Mouse (Mus musculus): ENCODE results near the gene Onecut3. TPM values are rescaled to one million over a fixed set of nuclear protein-coding genes. Genes with fewer than 3 reads are reported as not detected.
A peak's percentile ranks its signal among the peaks of the same experiment; 100 is the strongest.

Onecut3 gene
- polyA plus RNA-seq, 1 experiment from 2014 or later: 0.08 TPM

DNA sequence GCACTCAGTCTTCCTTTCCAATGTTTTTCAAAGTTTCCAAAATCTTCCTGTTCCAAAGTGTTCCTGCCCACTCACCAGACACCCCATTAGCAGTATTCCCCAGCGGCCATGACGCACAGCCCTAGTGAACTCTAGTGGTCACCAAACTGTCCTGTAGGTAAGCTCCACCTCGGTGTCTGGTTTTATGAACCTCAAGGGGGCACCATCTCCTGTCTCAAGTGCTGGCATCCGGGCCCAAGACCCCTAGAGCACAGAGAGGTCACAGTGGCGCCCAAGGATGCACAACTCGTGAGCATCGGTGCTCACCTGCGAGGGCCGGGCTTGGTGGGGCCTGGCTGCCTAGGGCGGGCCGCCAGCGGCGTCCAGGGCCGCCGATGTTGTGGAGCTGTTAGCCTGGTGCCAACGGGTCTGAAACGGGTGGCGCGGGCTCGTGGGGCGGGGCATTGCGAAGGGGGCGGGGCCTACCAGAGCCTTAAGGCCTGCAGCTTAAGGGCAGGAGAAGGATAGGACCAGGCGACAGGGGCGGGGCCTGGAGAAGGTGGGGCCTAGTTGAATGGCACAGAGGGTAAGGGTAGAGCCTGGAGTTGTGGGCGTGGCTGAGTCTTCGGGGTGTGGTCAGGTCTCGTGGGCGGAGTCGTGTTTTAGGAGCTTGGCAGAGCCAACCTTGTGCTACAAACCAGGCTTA is 44.2 kb downstream of the Onecut3 start, which contains the start of gene Atp8b3:
Gene Atp8b3, minus strand, starts transcription at position 415 of the 685 bp plus-strand sequence.
- Histone ChIP-seq H3K9me3 (replicated peaks; ENCODE audit: control insufficient read depth, low read length) (no peaks in the 10 kb centered on the region), H3K4me1 (ENCODE audit: control insufficient read depth, insufficient read depth, low read length) (no peaks in the 10 kb centered on the region; the same call in 1 of the 2 replicates), H3K27ac (ENCODE audit: low read length) (no peak within 1 kb of the TSS), H3K36me3 (ENCODE audit: control insufficient read depth, insufficient read depth, low read length) (peaks cover 14% of the 10 kb centered on the region), H3K27me3 (ENCODE audit: control insufficient read depth, insufficient read depth, low read length) (peaks cover 7% of the 10 kb centered on the region; the same call in 1 of the 2 replicates), H3K4me2 (ENCODE audit: low read depth, low read length) (peak within 1 kb of the TSS; percentile 40), H3K4me3 (replicated peaks; ENCODE audit: low read length) (peak within 1 kb of the TSS; percentile 29), H3K9ac (ENCODE audit: low read length) (no peak within 1 kb of the TSS)
- 2% methylated on average over 30 of the region's 30 CpGs for WGBS
- peak; percentile 84 for ATAC-seq (ENCODE audit: insufficient read depth, low FRiP score)

GRCm38 (mm10) chr10:80539493-80539892 is 44.9 kb downstream of the Onecut3 start:
- no peak for ATAC-seq (ENCODE audit: insufficient read depth, low FRiP score)
- Histone ChIP-seq H3K27me3 (ENCODE audit: control insufficient read depth, insufficient read depth, low read length) (peaks cover 7% of the 10 kb centered on the region; the same call in 1 of the 2 replicates), H3K9ac (ENCODE audit: low read length) (no peak overlapping the region), H3K4me3 (replicated peaks; ENCODE audit: low read length) (no peak overlapping the region), H3K9me3 (replicated peaks; ENCODE audit: control insufficient read depth, low read length) (no peaks in the 10 kb centered on the region), H3K4me2 (ENCODE audit: low read depth, low read length) (no peak overlapping the region; the same call in 1 of the 2 replicates), H3K36me3 (ENCODE audit: control insufficient read depth, insufficient read depth, low read length) (peaks cover 14% of the 10 kb centered on the region), H3K27ac (ENCODE audit: low read length) (no peak overlapping the region), H3K4me1 (ENCODE audit: control insufficient read depth, insufficient read depth, low read length) (no peaks in the 10 kb centered on the region; the same call in 1 of the 2 replicates)
- 30% methylated on average over 5 of the region's 5 CpGs for WGBS

DNA sequence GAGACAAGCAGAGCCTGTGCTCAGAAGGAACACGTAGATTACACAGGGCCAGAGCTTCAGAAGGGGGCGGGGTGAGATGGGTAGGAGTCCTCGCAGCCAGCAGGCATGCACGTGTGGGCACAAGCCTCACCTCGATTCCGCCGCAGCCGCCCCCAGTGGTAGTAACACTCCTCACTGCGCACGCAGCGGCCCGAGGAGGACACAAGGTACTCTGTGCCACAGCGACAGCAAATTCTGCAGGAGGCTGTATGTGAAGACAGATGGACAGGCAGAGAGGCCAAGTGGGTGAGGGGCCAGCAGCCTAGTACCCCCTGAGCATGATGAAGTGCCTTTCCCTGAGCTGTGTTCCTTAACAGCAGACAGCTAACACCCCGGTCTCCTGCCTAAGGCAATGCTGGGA is 49.2 kb downstream of the Onecut3 start:
- no peak for ATAC-seq (ENCODE audit: insufficient read depth, low FRiP score)
- Histone ChIP-seq H3K4me1 (ENCODE audit: control insufficient read depth, insufficient read depth, low read length) (no peaks in the 10 kb centered on the region; the same call in 1 of the 2 replicates), H3K9ac (ENCODE audit: low read length) (no peak overlapping the region), H3K4me2 (ENCODE audit: low read depth, low read length) (no peak overlapping the region), H3K27me3 (ENCODE audit: control insufficient read depth, insufficient read depth, low read length) (no peaks in the 10 kb centered on the region), H3K9me3 (replicated peaks; ENCODE audit: control insufficient read depth, low read length) (no peaks in the 10 kb centered on the region), H3K4me3 (replicated peaks; ENCODE audit: low read length) (no peak overlapping the region), H3K36me3 (ENCODE audit: control insufficient read depth, insufficient read depth, low read length) (peaks cover 21% of the 10 kb centered on the region), H3K27ac (ENCODE audit: low read length) (no peak overlapping the region)
- 95% methylated on average over 14 of the region's 14 CpGs for WGBS

DNA sequence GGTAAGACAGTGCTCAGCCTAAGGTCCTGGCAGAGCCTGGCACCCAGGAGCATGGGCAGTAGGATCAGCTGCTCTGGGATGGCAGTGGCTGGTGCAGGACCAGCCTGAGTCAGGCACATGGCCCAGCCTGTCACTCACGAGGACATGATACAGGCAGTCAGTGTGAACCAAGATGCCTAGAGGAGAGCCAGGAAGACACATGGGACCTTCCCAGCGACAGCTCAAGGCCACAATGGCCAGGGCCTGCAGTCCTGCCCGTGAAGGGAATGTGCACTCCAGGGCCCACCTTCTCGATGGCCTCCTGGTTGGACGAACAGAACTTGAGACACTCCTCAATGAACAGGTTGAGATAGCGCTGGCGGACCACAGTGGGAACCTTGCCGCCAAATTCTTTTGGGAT is 51.0 kb downstream of the Onecut3 start:
- 86% methylated on average over 8 of the region's 8 CpGs for WGBS

GRCm38 (mm10) chr10:80546945-80547344 is 52.3 kb downstream of the Onecut3 start:
- no peak overlapping the region for H3K4me2 ChIP-seq (ENCODE audit: low read depth, low read length)
- H3K27ac ChIP-seq (ENCODE audit: low read length): no peak overlapping the region
- ATAC-seq (ENCODE audit: insufficient read depth, low FRiP score): no peak
- peaks cover 23% of the 10 kb centered on the region for H3K36me3 ChIP-seq (ENCODE audit: control insufficient read depth, insufficient read depth, low read length)
- no peaks in the 10 kb centered on the region for H3K9me3 ChIP-seq (replicated peaks; ENCODE audit: control insufficient read depth, low read length)
- H3K4me1 ChIP-seq (ENCODE audit: control insufficient read depth, insufficient read depth, low read length): no peaks in the 10 kb centered on the region
- H3K27me3 ChIP-seq (ENCODE audit: control insufficient read depth, insufficient read depth, low read length): no peaks in the 10 kb centered on the region
- WGBS: 94% methylated on average over 4 of the region's 4 CpGs
- H3K4me3 ChIP-seq (replicated peaks; ENCODE audit: low read length): no peak overlapping the region
- H3K9ac ChIP-seq (ENCODE audit: low read length): no peak overlapping the region

More for the DNA sequence above, 51.0 kb downstream of the Onecut3 start:
- no peak overlapping the region for H3K27ac ChIP-seq (ENCODE audit: low read length)
- H3K9ac ChIP-seq (ENCODE audit: low read length): no peak overlapping the region
- no peak for ATAC-seq (ENCODE audit: insufficient read depth, low FRiP score)
- H3K27me3 ChIP-seq (ENCODE audit: control insufficient read depth, insufficient read depth, low read length): no peaks in the 10 kb centered on the region
- H3K4me3 ChIP-seq (replicated peaks; ENCODE audit: low read length): no peak overlapping the region
- H3K4me1 ChIP-seq (ENCODE audit: control insufficient read depth, insufficient read depth, low read length): no peaks in the 10 kb centered on the region
- no peaks in the 10 kb centered on the region for H3K9me3 ChIP-seq (replicated peaks; ENCODE audit: control insufficient read depth, low read length)
- H3K4me2 ChIP-seq (ENCODE audit: low read depth, low read length): no peak overlapping the region
- peaks cover 25% of the 10 kb centered on the region for H3K36me3 ChIP-seq (ENCODE audit: control insufficient read depth, insufficient read depth, low read length)

GRCm38 (mm10) chr10:80547539-80547938 is 52.9 kb downstream of the Onecut3 start:
- H3K9ac ChIP-seq (ENCODE audit: low read length): no peak overlapping the region

DNA sequence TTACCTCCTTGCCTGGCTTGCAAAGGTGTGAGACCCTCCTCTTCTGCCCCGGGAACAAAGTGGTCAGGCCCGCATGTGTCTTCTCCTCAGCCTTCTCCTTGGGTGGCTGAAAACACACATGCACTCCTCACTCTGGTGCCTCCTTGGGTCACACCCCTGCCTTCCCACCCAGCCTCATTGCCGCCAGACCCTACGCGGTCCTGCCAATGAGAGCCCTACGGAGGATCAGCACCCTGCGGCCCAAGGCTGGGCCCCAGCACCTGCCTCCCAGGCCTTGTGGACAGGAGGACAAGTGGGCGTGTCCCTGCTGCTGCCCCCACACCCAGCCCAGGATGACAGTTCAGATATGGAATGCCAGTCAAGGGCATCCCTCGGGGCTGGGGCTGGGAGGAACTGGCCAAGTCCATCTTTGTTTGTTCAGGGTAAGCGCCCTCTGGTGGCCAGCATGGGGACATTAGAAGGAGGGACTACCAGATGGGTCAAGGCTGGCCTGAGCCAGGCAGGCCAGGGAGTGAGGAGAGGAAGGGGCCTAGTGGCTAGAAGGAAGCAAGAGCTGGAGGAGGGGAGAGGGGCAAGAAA is 53.9 kb downstream of the Onecut3 start:
- Histone ChIP-seq H3K27me3 (ENCODE audit: control insufficient read depth, insufficient read depth, low read length) (no peaks in the 10 kb centered on the region), H3K27ac (ENCODE audit: low read length) (no peak overlapping the region), H3K9ac (ENCODE audit: low read length) (no peak overlapping the region), H3K4me3 (replicated peaks; ENCODE audit: low read length) (no peak overlapping the region), H3K9me3 (replicated peaks; ENCODE audit: control insufficient read depth, low read length) (no peaks in the 10 kb centered on the region), H3K4me2 (ENCODE audit: low read depth, low read length) (no peak overlapping the region), H3K36me3 (ENCODE audit: control insufficient read depth, insufficient read depth, low read length) (peaks cover 11% of the 10 kb centered on the region; the same call in 1 of the 2 replicates), H3K4me1 (ENCODE audit: control insufficient read depth, insufficient read depth, low read length) (0 out of 2 replicates have a peak, but pooled peaks cover 1% of the 10 kb centered on the region)
- ATAC-seq (ENCODE audit: insufficient read depth, low FRiP score): peak; percentile 24; the same call in 1 of the 2 replicates
- WGBS: 69% methylated on average over 10 of the region's 10 CpGs

More at GRCm38 (mm10) chr10:80547539-80547938, 52.9 kb downstream of the Onecut3 start:
- H3K4me2 ChIP-seq (ENCODE audit: low read depth, low read length): no peak overlapping the region
- no peak for ATAC-seq (ENCODE audit: insufficient read depth, low FRiP score)
- H3K27ac ChIP-seq (ENCODE audit: low read length): no peak overlapping the region
- WGBS: 84% methylated on average over 15 of the region's 15 CpGs
- no peaks in the 10 kb centered on the region for H3K27me3 ChIP-seq (ENCODE audit: control insufficient read depth, insufficient read depth, low read length)
- H3K9me3 ChIP-seq (replicated peaks; ENCODE audit: control insufficient read depth, low read length): no peaks in the 10 kb centered on the region
- no peaks in the 10 kb centered on the region for H3K4me1 ChIP-seq (ENCODE audit: control insufficient read depth, insufficient read depth, low read length)
- H3K36me3 ChIP-seq (ENCODE audit: control insufficient read depth, insufficient read depth, low read length): peaks cover 18% of the 10 kb centered on the region
- no peak overlapping the region for H3K4me3 ChIP-seq (replicated peaks; ENCODE audit: low read length)

DNA sequence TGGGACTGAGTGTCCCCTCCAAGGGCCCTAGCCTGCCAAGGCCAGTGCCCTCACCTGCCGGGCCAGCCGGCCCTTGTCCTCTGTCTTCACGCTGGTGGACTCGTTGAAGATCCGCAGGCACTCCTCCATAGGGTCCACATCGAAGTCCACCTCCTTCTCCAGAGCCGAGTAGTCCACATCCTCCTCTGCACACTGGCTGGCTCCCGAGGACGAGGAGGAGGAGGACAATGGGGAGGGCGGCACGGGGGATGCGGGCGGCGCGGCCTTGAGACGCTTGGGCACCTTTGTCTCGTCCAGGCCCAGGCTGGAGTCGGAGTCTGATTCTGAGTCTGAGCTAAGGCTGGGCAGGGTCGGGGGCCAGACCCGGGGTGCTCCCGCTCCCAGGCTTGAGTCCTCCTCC is 54.6 kb downstream of the Onecut3 start:
- WGBS: 88% methylated on average over 21 of the region's 21 CpGs
- Histone ChIP-seq H3K9ac (ENCODE audit: low read length) (no peak overlapping the region), H3K4me3 (replicated peaks; ENCODE audit: low read length) (no peak overlapping the region), H3K27ac (ENCODE audit: low read length) (no peak overlapping the region), H3K4me2 (ENCODE audit: low read depth, low read length) (no peak overlapping the region), H3K4me1 (ENCODE audit: control insufficient read depth, insufficient read depth, low read length) (0 out of 2 replicates have a peak, but pooled peaks cover 5% of the 10 kb centered on the region), H3K36me3 (ENCODE audit: control insufficient read depth, insufficient read depth, low read length) (peaks cover 11% of the 10 kb centered on the region; the same call in 1 of the 2 replicates), H3K9me3 (replicated peaks; ENCODE audit: control insufficient read depth, low read length) (no peaks in the 10 kb centered on the region), H3K27me3 (ENCODE audit: control insufficient read depth, insufficient read depth, low read length) (no peaks in the 10 kb centered on the region)
- ATAC-seq (ENCODE audit: insufficient read depth, low FRiP score): no peak

GRCm38 (mm10) chr10:80552364-80552763 is 57.7 kb downstream of the Onecut3 start:
- WGBS: 60% methylated on average over 9 of the region's 9 CpGs
- Histone ChIP-seq H3K27me3 (ENCODE audit: control insufficient read depth, insufficient read depth, low read length) (no peaks in the 10 kb centered on the region), H3K9me3 (replicated peaks; ENCODE audit: control insufficient read depth, low read length) (no peaks in the 10 kb centered on the region), H3K4me1 (ENCODE audit: control insufficient read depth, insufficient read depth, low read length) (0 out of 2 replicates have a peak, but pooled peaks cover 5% of the 10 kb centered on the region), H3K9ac (ENCODE audit: low read length) (no peak overlapping the region), H3K36me3 (ENCODE audit: control insufficient read depth, insufficient read depth, low read length) (peaks cover 7% of the 10 kb centered on the region; the same call in 1 of the 2 replicates), H3K27ac (ENCODE audit: low read length) (no peak overlapping the region), H3K4me2 (ENCODE audit: low read depth, low read length) (no peak overlapping the region), H3K4me3 (replicated peaks; ENCODE audit: low read length) (no peak overlapping the region)
- no peak for ATAC-seq (ENCODE audit: insufficient read depth, low FRiP score)

Data from stomach, embryonic 16.5 days (tissue).